Mouse (Mus musculus): ENCODE data around the gene Lztr1. TPM values are rescaled to one million over a fixed set of nuclear protein-coding genes. Genes with fewer than 3 reads are reported as not detected.

Gene Lztr1
- polyA plus RNA-seq, 1 experiment: 57.0 TPM

DNA sequence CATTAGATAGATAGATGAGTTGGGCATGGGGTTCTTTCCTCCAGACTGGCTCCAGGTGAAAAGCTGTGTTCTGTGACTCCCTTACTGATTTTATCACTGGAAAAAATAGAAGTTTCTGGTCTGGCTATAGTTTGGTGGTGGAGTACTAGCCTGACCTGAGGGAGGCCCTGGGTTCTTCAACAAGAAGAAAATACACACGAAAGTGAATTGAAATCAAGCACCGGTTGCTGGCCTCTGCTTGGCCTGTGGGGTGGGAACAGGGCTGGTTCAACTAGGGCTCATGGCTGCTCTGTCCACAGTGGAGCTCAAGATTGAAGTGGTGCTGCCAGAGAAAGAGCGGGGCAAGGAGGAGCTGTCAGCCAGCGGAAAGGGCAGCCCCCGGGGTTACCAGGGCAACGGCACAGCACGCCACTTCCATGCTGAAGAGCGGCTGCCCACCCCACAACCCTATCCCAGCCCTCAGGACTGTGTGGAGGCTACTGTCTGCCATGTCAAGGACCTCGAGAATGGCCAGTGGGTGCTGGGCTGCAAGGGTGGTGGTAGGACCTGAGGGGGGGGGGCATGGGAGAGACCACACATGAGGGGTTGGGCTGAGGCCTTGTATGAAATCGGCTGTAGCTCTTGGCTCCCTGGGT is 9.1 kb upstream of the Lztr1 start:
- TF ChIP-seq POLR2A (IDR thresholded peaks at IDR 0.05; ENCODE audit: borderline replicate concordance, low read depth, low read length) (no peak), CTCF (IDR thresholded peaks at IDR 0.05; ENCODE audit: low read depth, low read length) (no peak)
- Histone ChIP-seq H3K4me1 (ENCODE audit: control insufficient read depth, insufficient read depth, low read length) (no peaks in the 10 kb centered on the region), H3K27ac (ENCODE audit: insufficient read depth, low read depth, low read length) (no peak overlapping the region), H3K4me3 (ENCODE audit: insufficient read depth, low read length) (no peak overlapping the region)

DNA sequence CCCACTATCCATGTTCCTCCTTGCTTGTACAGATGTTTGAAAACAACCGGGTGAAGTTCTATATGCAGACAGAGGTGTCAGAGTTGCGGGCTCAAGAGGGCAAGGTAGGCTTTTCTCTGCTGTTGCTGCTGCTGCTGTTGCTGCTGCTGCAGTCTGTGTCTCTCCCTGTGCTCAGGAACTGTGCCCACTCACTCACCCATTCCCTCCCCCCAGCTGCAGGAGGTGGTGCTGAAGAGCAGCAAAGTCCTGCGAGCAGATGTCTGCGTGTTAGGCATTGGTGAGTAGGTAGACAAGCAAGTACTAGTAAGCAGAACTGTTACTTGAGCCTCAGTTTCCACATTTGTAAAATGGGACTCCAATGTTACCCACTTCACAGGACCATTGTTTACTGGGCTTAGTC is 5.8 kb upstream of the Lztr1 start:
- H3K4me1 ChIP-seq (ENCODE audit: control insufficient read depth, insufficient read depth, low read length): no peaks in the 10 kb centered on the region
- no peak overlapping the region for H3K4me3 ChIP-seq (ENCODE audit: insufficient read depth, low read length)
- H3K27ac ChIP-seq (ENCODE audit: insufficient read depth, low read depth, low read length): no peak overlapping the region
- TF ChIP-seq CTCF (IDR thresholded peaks at IDR 0.05; ENCODE audit: low read depth, low read length) (no peak), POLR2A (IDR thresholded peaks at IDR 0.05; ENCODE audit: borderline replicate concordance, low read depth, low read length) (no peak)

DNA sequence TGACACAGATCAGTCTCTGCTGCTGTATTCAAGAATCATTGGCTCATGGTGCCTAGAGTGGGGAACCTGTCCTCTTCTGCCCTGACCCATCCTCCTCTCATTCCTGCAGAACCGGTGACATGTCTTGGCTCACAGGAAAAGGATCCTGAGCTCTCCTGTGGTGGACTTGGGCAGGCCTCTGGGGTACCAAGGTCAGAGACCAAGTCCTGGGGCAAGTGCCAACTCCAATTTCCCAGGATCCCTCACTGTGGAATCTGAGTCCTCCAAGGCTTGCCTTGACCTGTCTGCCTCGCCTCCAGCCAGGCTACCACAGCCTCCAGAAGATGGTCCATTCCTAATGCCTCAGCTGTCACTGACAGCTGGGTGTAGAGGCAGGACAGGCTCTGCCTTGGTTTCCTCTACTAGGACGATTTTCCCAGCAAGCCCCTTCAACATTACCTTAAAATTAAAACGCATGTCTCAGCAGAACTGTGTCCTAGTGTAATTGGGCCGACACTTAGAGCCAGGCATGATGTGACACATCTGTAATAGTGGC is 1.4 kb upstream of the Lztr1 start:
- Histone ChIP-seq H3K4me3 (ENCODE audit: insufficient read depth, low read length) (no peak overlapping the region), H3K4me1 (ENCODE audit: control insufficient read depth, insufficient read depth, low read length) (peaks cover 11% of the 10 kb centered on the region), H3K27ac (ENCODE audit: insufficient read depth, low read depth, low read length) (no peak overlapping the region)
- TF ChIP-seq CTCF (IDR thresholded peaks at IDR 0.05; ENCODE audit: low read depth, low read length) (no peak), POLR2A (IDR thresholded peaks at IDR 0.05; ENCODE audit: borderline replicate concordance, low read depth, low read length) (no peak)

DNA sequence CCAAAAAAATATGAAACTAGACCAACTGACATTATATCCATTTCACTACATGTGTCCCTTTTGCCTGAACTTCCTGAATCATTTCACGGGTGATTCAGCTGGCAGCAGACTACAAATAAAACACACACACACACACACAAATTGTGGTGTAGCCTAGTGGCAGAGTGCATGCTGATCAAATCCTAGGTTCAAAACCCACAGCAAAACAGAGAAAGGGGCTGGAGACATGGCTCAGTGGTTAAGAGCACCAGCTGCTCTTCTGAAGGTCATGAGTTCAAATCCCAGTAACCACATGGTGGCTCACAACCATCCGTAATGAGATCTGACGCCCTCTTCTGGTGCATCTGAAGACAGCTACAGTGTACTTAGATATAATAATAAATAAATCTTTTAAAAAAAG is 457 bp upstream of the Lztr1 start:
- H3K4me1 ChIP-seq (ENCODE audit: control insufficient read depth, insufficient read depth, low read length): peaks cover 11% of the 10 kb centered on the region
- H3K27ac ChIP-seq (ENCODE audit: insufficient read depth, low read depth, low read length): peak overlapping the region; percentile 96
- peak overlapping the region; percentile 81 for H3K4me3 ChIP-seq (ENCODE audit: insufficient read depth, low read length)

DNA sequence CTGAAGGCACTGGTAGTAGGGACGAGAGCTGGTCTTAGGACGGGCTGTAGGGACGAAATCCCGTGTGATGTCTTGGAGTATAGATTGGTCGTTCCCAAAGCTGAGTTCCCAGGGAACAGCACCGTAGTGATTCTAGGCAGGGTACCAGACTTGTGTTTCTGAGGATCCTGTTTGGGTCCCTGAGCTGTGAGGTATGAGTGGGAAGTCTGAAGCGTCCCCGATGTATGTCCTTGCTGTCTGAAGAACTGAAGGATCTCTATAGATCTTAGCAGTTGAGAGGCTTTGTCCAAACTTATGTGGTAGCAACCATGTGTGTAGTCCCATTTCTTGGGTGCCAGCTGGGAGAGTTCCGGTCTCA is 731 bp downstream of the Lztr1 start:
- no peak for TF ChIP-seq POLR2A (IDR thresholded peaks at IDR 0.05; ENCODE audit: borderline replicate concordance, low read depth, low read length)
- no peak for TF ChIP-seq CTCF (IDR thresholded peaks at IDR 0.05; ENCODE audit: low read depth, low read length)
- Histone ChIP-seq H3K4me1 (ENCODE audit: control insufficient read depth, insufficient read depth, low read length) (peaks cover 11% of the 10 kb centered on the region), H3K4me3 (ENCODE audit: insufficient read depth, low read length) (peak overlapping the region; percentile 81), H3K27ac (ENCODE audit: insufficient read depth, low read depth, low read length) (no peak overlapping the region)

DNA sequence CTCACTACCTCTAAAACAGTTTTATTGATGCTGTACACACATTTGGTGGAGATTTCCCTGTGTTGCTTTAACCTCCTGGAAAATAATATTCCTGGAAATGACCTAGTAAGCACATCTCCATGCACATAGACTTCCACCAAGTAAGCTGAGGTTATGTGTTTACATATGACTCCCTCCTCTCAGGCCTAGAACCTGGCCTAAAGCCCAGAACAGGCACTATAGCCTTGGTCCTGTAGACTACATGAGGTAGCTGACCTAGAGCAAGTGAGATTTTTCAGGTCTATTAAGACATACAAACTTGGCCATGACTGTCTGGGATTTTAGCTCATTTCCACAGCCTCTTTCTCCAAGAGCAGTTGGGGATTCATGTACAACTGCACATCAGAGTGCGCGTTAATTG is 1.7 kb downstream of the Lztr1 start:
- no peak overlapping the region for H3K27ac ChIP-seq (ENCODE audit: insufficient read depth, low read depth, low read length)
- no peak overlapping the region for H3K4me3 ChIP-seq (ENCODE audit: insufficient read depth, low read length)
- peaks cover 11% of the 10 kb centered on the region for H3K4me1 ChIP-seq (ENCODE audit: control insufficient read depth, insufficient read depth, low read length)
- no peak for TF ChIP-seq CTCF (IDR thresholded peaks at IDR 0.05; ENCODE audit: low read depth, low read length)
- TF ChIP-seq POLR2A (IDR thresholded peaks at IDR 0.05; ENCODE audit: borderline replicate concordance, low read depth, low read length): no peak

DNA sequence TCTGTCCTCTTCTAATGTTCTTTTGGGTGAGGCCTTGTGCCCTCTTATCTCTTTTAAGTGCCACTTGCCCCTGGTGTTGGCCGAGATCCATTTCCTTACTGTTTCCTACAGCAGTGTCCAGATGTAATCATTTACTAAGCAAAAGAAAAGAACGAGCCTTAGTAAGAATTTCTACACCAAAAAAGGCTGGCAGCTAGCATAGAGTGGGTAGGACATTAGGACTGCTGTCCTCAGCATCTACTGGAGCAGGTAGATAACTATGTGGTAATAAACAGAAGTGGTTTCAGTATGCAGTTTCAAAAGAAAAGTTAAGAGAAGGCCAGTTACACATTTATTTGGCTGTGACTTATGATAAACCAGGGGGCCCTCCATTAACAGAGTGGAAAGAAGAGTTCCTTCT is 2.2 kb downstream of the Lztr1 start:
- no peak overlapping the region for H3K27ac ChIP-seq (ENCODE audit: insufficient read depth, low read depth, low read length)
- no peak for TF ChIP-seq CTCF (IDR thresholded peaks at IDR 0.05; ENCODE audit: low read depth, low read length)
- TF ChIP-seq POLR2A (IDR thresholded peaks at IDR 0.05; ENCODE audit: borderline replicate concordance, low read depth, low read length): no peak
- peaks cover 11% of the 10 kb centered on the region for H3K4me1 ChIP-seq (ENCODE audit: control insufficient read depth, insufficient read depth, low read length)
- no peak overlapping the region for H3K4me3 ChIP-seq (ENCODE audit: insufficient read depth, low read length)

DNA sequence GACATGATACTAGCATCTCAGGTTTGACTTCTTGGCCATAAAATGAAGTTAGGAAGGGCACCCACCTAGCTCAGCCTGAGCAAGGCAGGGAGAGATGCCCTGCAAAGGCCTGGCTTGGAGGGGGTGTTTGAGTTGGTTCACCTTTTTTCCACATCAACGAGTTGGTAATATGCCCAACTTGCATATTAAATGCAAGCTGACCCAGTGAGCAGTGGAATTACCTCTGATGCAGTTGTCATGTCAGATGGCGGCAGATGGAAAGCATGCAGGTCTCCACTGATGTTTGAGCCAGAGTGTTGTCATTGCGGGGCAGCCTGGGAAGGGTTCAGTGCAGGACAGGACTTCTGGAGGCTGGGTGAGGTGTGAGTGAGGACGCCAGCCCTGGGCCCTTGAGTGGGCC is 2.9 kb downstream of the Lztr1 start:
- no peak for TF ChIP-seq CTCF (IDR thresholded peaks at IDR 0.05; ENCODE audit: low read depth, low read length)
- TF ChIP-seq POLR2A (IDR thresholded peaks at IDR 0.05; ENCODE audit: borderline replicate concordance, low read depth, low read length): no peak
- H3K4me1 ChIP-seq (ENCODE audit: control insufficient read depth, insufficient read depth, low read length): peaks cover 11% of the 10 kb centered on the region
- no peak overlapping the region for H3K27ac ChIP-seq (ENCODE audit: insufficient read depth, low read depth, low read length)

DNA sequence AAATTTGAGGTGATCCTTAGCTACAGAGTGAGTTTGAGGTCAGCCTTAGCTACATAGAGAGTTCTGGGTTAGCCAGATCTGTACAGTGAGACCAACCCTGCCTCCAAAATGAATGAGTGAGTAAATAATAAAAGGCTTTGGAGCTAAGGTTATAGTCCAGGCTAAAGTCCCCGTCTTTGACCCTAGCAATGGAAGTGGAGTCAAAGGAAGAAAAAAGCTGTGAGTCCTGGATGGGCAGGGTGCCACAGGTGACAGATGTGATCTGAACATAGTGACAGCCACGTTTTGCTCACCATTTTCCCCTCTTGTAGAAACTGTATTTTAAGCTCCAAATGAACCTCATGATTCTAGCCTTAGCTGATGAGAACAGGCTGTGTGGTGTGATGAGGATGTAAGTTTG is 10.4 kb downstream of the Lztr1 start:
- H3K27ac ChIP-seq (ENCODE audit: insufficient read depth, low read depth, low read length): no peak overlapping the region
- H3K4me3 ChIP-seq (ENCODE audit: insufficient read depth, low read length): no peak overlapping the region
- H3K4me1 ChIP-seq (ENCODE audit: control insufficient read depth, insufficient read depth, low read length): no peaks in the 10 kb centered on the region
- TF ChIP-seq POLR2A (IDR thresholded peaks at IDR 0.05; ENCODE audit: borderline replicate concordance, low read depth, low read length) (no peak), CTCF (IDR thresholded peaks at IDR 0.05; ENCODE audit: low read depth, low read length) (no peak)

More for the DNA sequence above, 2.9 kb downstream of the Lztr1 start:
- no peak overlapping the region for H3K4me3 ChIP-seq (ENCODE audit: insufficient read depth, low read length)

DNA sequence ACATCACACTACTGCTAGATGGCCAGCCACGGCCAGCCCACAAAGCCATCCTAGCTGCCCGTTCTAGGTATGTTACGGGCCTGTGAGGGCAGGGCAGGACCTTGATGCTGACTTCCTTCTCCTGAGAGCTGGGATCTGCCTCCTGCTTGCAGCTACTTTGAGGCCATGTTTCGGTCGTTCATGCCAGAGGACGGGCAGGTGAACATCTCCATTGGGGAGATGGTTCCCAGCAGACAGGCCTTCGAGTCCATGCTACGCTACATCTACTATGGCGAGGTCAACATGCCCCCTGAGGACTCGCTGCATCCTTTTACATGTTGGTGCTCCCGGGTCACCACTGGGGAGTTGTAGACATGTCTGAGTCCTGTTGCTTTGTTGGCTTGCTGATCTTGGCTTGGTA is 15.7 kb downstream of the Lztr1 start:
- Histone ChIP-seq H3K4me1 (ENCODE audit: control insufficient read depth, insufficient read depth, low read length) (no peaks in the 10 kb centered on the region), H3K4me3 (ENCODE audit: insufficient read depth, low read length) (no peak overlapping the region), H3K27ac (ENCODE audit: insufficient read depth, low read depth, low read length) (no peak overlapping the region)
- TF ChIP-seq CTCF (IDR thresholded peaks at IDR 0.05; ENCODE audit: low read depth, low read length): no peak
- TF ChIP-seq POLR2A (IDR thresholded peaks at IDR 0.05; ENCODE audit: borderline replicate concordance, low read depth, low read length): no peak

DNA sequence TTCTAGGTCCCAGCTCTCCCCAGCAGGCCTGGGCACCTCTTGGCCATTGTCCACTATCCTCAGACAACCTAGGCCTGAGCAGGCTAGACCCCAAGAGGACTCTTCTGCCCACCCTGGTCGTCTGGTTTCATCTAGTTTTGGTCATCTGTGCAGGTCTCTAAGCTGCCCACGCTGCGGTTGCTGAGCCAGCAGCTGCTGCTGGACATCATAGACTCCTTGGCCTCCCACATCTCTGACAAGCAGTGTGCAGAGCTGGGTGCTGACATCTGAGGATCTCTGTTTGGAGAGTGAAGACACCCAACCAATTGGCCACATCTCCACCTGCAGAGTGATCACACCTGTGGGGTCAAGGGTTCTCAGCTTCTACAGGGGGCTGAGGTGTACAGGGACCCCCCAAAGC is 17.0 kb downstream of the Lztr1 start:
- Histone ChIP-seq H3K27ac (ENCODE audit: insufficient read depth, low read depth, low read length) (no peak overlapping the region), H3K4me3 (ENCODE audit: insufficient read depth, low read length) (no peak overlapping the region), H3K4me1 (ENCODE audit: control insufficient read depth, insufficient read depth, low read length) (no peaks in the 10 kb centered on the region)
- TF ChIP-seq POLR2A (IDR thresholded peaks at IDR 0.05; ENCODE audit: borderline replicate concordance, low read depth, low read length) (no peak), CTCF (IDR thresholded peaks at IDR 0.05; ENCODE audit: low read depth, low read length) (no peak)
